Mouse (Mus musculus) C2C12 (cell line): ENCODE measurements around the gene Ebf1. TPM values are rescaled to one million over a fixed set of nuclear protein-coding genes. Genes with fewer than 3 reads are reported as not detected.
A peak's percentile ranks its signal among the peaks of the same experiment; 100 is the strongest.

ENCODE experiments used
- H3K27me3 ChIP-seq: one replicate; pipeline ENCODE4 v1.6.1; 2011; ENCODE audit not compliant: control insufficient read depth, insufficient read depth, insufficient read length
- H3K36me3 ChIP-seq: one replicate; pipeline ENCODE4 v1.6.1; 2011; ENCODE audit not compliant: control insufficient read depth, insufficient read depth
- H3K4me3 ChIP-seq: one replicate; pipeline ENCODE4 v1.5.1; 2011; ENCODE audit warnings: mild to moderate bottlenecking, control low read depth; ENCODE audit not compliant: poor library complexity, insufficient read depth, severe bottlenecking
- H3K79me2 ChIP-seq: one replicate; pipeline ENCODE4 v1.6.1; 2011; ENCODE audit not compliant: control insufficient read depth, insufficient read depth
- H3K79me3 ChIP-seq: one replicate; pipeline ENCODE4 v1.6.1; 2011; ENCODE audit warnings: low read depth, control low read depth
- H3ac ChIP-seq: one replicate; pipeline ENCODE3; 2011; ENCODE audit warnings: low read depth; ENCODE audit not compliant: control insufficient read depth, insufficient read length
- CEBPB ChIP-seq: IDR thresholded peaks from one replicate; pipeline ENCODE4 v1.6.1; 2011; ENCODE audit warnings: low read depth, mild to moderate bottlenecking, control low read depth, moderate library complexity
- CTCF ChIP-seq: IDR thresholded peaks from one replicate; pipeline ENCODE4 v1.5.1; 2011; ENCODE audit not compliant: control insufficient read depth, insufficient read depth, insufficient read length
- FOSL1 ChIP-seq: IDR thresholded peaks from one replicate; pipeline ENCODE4 v1.8.0; 2011; ENCODE audit warnings: mild to moderate bottlenecking, low read length; ENCODE audit not compliant: poor library complexity, insufficient read depth, severe bottlenecking
- MAX ChIP-seq: IDR thresholded peaks from one replicate; pipeline ENCODE4 v1.6.1; 2011; ENCODE audit warnings: mild to moderate bottlenecking, control low read depth
- MYOD1 ChIP-seq: IDR thresholded peaks from one replicate; pipeline ENCODE4 v1.6.1; 2011; ENCODE audit warnings: low read depth; ENCODE audit not compliant: control insufficient read depth, insufficient read length
- MYOG ChIP-seq: IDR thresholded peaks from one replicate; pipeline ENCODE4 v1.6.1; 2011; ENCODE audit not compliant: control insufficient read depth, insufficient read length; ENCODE audit errors: extremely low read depth
- USF1 ChIP-seq: IDR thresholded peaks from one replicate; pipeline ENCODE4 v1.6.1; 2011; ENCODE audit warnings: low read depth, mild to moderate bottlenecking, control low read depth, moderate library complexity
- polyA plus RNA-seq: library from polyadenylated mRNA; unstranded; fragments of >200 nt; fragmentation: generic; extraction: Trizol; gene quantifications from one replicate; pipeline ENCODE4 v1.2.1, GENCODE M21; 2012; ENCODE audit warnings: missing spikeins

The Ebf1 gene
- polyA plus RNA-seq, 1 experiment: 4.3 TPM

GRCm38 (mm10) chr11:44632064-44632968 is 15.2 kb downstream of the Ebf1 start:
- Histone ChIP-seq H3K36me3 (peaks cover 34% of the 10 kb centered on the region), H3K79me3 (no peaks in the 10 kb centered on the region), H3ac (no peak overlapping the region), H3K4me3 (no peak overlapping the region), H3K27me3 (no peaks in the 10 kb centered on the region), H3K79me2 (no peaks in the 10 kb centered on the region)
- TF ChIP-seq FOSL1 (no peak), USF1 (no peak), CTCF (no peak), MAX (no peak)

- no peaks in the 10 kb centered on the region for H3K79me2 ChIP-seq
- no peaks in the 10 kb centered on the region for H3K27me3 ChIP-seq
- no peak overlapping the region for H3K4me3 ChIP-seq
- no peaks in the 10 kb centered on the region for H3K79me3 ChIP-seq
- H3K36me3 ChIP-seq: peaks cover 35% of the 10 kb centered on the region
- TF ChIP-seq FOSL1 (no peak), CEBPB (no peak), USF1 (no peak), CTCF (no peak), MYOD1 (no peak), MAX (no peak), MYOG (no peak)
- H3ac ChIP-seq: no peak overlapping the region
These were observed 16.0 kb downstream of the Ebf1 start for GRCm38 (mm10) chr11:44633001-44633693.

GRCm38 (mm10) chr11:44634552-44635193 is 17.6 kb downstream of the Ebf1 start:
- Histone ChIP-seq H3K79me3 (no peaks in the 10 kb centered on the region), H3K27me3 (no peaks in the 10 kb centered on the region), H3K79me2 (no peaks in the 10 kb centered on the region), H3K4me3 (no peak overlapping the region), H3K36me3 (peaks cover 42% of the 10 kb centered on the region), H3ac (no peak overlapping the region)
- no peak for TF ChIP-seq MAX
- TF ChIP-seq FOSL1: no peak
- no peak for TF ChIP-seq MYOG
- no peak for TF ChIP-seq USF1
- TF ChIP-seq CTCF: no peak
- no peak for TF ChIP-seq MYOD1
- TF ChIP-seq CEBPB: no peak

- Histone ChIP-seq H3K79me2 (no peaks in the 10 kb centered on the region), H3ac (no peak overlapping the region), H3K4me3 (no peak overlapping the region), H3K36me3 (peaks cover 39% of the 10 kb centered on the region), H3K27me3 (no peaks in the 10 kb centered on the region), H3K79me3 (no peaks in the 10 kb centered on the region)
- peak; percentile 12 for TF ChIP-seq MYOD1
- TF ChIP-seq CTCF: no peak
These were observed 19.1 kb downstream of the Ebf1 start for GRCm38 (mm10) chr11:44636241-44636640.

GRCm38 (mm10) chr11:44638193-44638754 is 21.2 kb downstream of the Ebf1 start:
- no peak overlapping the region for H3K4me3 ChIP-seq
- peaks cover 38% of the 10 kb centered on the region for H3K36me3 ChIP-seq
- no peaks in the 10 kb centered on the region for H3K27me3 ChIP-seq
- no peak overlapping the region for H3ac ChIP-seq
- no peaks in the 10 kb centered on the region for H3K79me2 ChIP-seq
- H3K79me3 ChIP-seq: no peaks in the 10 kb centered on the region
- TF ChIP-seq FOSL1: no peak

- H3K36me3 ChIP-seq: peaks cover 24% of the 10 kb centered on the region
- H3K27me3 ChIP-seq: no peaks in the 10 kb centered on the region
- no peaks in the 10 kb centered on the region for H3K79me3 ChIP-seq
- TF ChIP-seq USF1 (no peak), MYOD1 (no peak), CTCF (no peak), FOSL1 (no peak), CEBPB (no peak), MYOG (no peak), MAX (no peak)
- no peak overlapping the region for H3ac ChIP-seq
- H3K79me2 ChIP-seq: no peaks in the 10 kb centered on the region
- no peak overlapping the region for H3K4me3 ChIP-seq
These were observed 24.4 kb downstream of the Ebf1 start for GRCm38 (mm10) chr11:44641496-44641895.
